Mouse (Mus musculus) C3H10T1/2 (cell line): ENCODE results near the gene Sart1. TPM values are rescaled to one million over a fixed set of nuclear protein-coding genes. Genes with fewer than 3 reads are reported as not detected.

Experiments used
- polyA plus RNA-seq, 2 experiments: library from polyadenylated mRNA; unstranded; fragments of >200 nt; fragmentation: generic; extraction: Trizol; gene quantifications; one replicate each; pipeline ENCODE4 v1.2.1; 2012; ENCODE audit warnings: missing spikeins in 2 of 2

Gene Sart1
- polyA plus RNA-seq = 100 to 1,000 TPM in 1 of 2 experiments, 10 to 100 TPM in 1; 90.8 to 138 TPM

GRCm38 (mm10) chr19:5388588-5389242 lies at the start of gene Sart1:
Sart1 (minus strand) TSS chr19:5388703.

GRCm38 (mm10) chr19:5424782-5425741 lies 36.6 kb upstream of the Sart1 start, which contains the start of the genes Drap1 and AI837181:
Drap1 (minus strand) TSS chr19:5424979.
AI837181 (plus strand) TSS chr19:5425144.

GRCm38 (mm10) chr19:5402293-5402692 lies 13.8 kb upstream of the Sart1 start, which contains the start of gene Tsga10ip:
Tsga10ip (minus strand) TSS chr19:5402526.

GRCm38 (mm10) chr19:5367053-5367359 lies 21.5 kb downstream of the Sart1 start, which contains the start of gene Banf1:
Banf1 (minus strand) TSS chr19:5367168.

GRCm38 (mm10) chr19:5366175-5367052 lies 22.1 kb downstream of the Sart1 start, which contains the start of gene Eif1ad:
Eif1ad (plus strand) TSS chr19:5366741.

GRCm38 (mm10) chr19:5349502-5349873 lies 39.0 kb downstream of the Sart1 start, which contains the start of gene Cst6:
Cst6 (minus strand) TSS chr19:5349574.

GRCm38 (mm10) chr19:5335441-5335840 lies 53.1 kb downstream of the Sart1 start, which contains the start of gene Catsper1:
Catsper1 (plus strand) TSS chr19:5335741.

Other genes with a start within 250 kb of the Sart1 start
- 10 to 100 TPM in 1 of 2 experiments, 1 to 10 TPM in 1; 7.7 to 24.1 TPM for gene Pacs1, start 115.6 kb downstream of the Sart1 start, polyA plus RNA-seq
- gene Sf3b2, start 93.2 kb downstream of the Sart1 start, polyA plus RNA-seq = 100 to 1,000 TPM; 155 to 206 TPM
- under 1 TPM; 0.01 to 0.04 TPM for gene Gal3st3, start 90.4 kb downstream of the Sart1 start, polyA plus RNA-seq
- gene Catsper1, start 53.0 kb downstream of the Sart1 start, polyA plus RNA-seq = under 1 TPM in 1 of 2 experiments, not detected in 1; 0.01 TPM
- 10 to 100 TPM; 13.3 to 17.5 TPM for gene Cst6, start 39.1 kb downstream of the Sart1 start, polyA plus RNA-seq
- 10 to 100 TPM; 19.7 to 31.1 TPM for gene Eif1ad, start 22.0 kb downstream of the Sart1 start, polyA plus RNA-seq
- 100 to 1,000 TPM; 410 to 751 TPM for gene Banf1, start 21.5 kb downstream of the Sart1 start, polyA plus RNA-seq
- gene Tsga10ip, start 13.8 kb upstream of the Sart1 start, polyA plus RNA-seq = under 1 TPM; 0.15 to 0.57 TPM
- gene Drap1, start 36.3 kb upstream of the Sart1 start, polyA plus RNA-seq = 100 to 1,000 TPM; 562 to 812 TPM
- gene AI837181, start 36.4 kb upstream of the Sart1 start, polyA plus RNA-seq = 100 to 1,000 TPM; 130 to 150 TPM
- 10 to 100 TPM; 12.6 to 75.6 TPM for gene Fosl1, start 58.8 kb upstream of the Sart1 start, polyA plus RNA-seq
- gene Ccdc85b, start 69.2 kb upstream of the Sart1 start, polyA plus RNA-seq = 10 to 100 TPM; 19.1 to 30.2 TPM
- gene Fibp, start 71.9 kb upstream of the Sart1 start, polyA plus RNA-seq = 10 to 100 TPM; 64.4 to 74.0 TPM
- 1 to 10 TPM in 1 of 2 experiments, under 1 TPM in 1; 0.12 to 1.7 TPM for gene Ctsw, start 79.8 kb upstream of the Sart1 start, polyA plus RNA-seq
- gene Efemp2, start 85.3 kb upstream of the Sart1 start, polyA plus RNA-seq = 100 to 1,000 TPM; 126 to 239 TPM
- gene Mus81, start 99.7 kb upstream of the Sart1 start, polyA plus RNA-seq = 10 to 100 TPM; 60.9 to 64.0 TPM
- gene Cfl1, start 101.8 kb upstream of the Sart1 start, polyA plus RNA-seq = 1,000 to 10,000 TPM; 1,421 to 2,469 TPM
- gene 1700020D05Rik, start 115.1 kb upstream of the Sart1 start, polyA plus RNA-seq = under 1 TPM; 0.05 to 0.50 TPM
- gene Snx32, start 121.8 kb upstream of the Sart1 start, polyA plus RNA-seq = 1 to 10 TPM; 1.8 to 8.4 TPM
- under 1 TPM in 1 of 2 experiments, not detected in 1; 0.02 TPM for gene Ovol1, start 171.9 kb upstream of the Sart1 start, polyA plus RNA-seq
- gene Ap5b1, start 179.3 kb upstream of the Sart1 start, polyA plus RNA-seq = 1 to 10 TPM; 6.6 to 7.6 TPM
- gene Rnaseh2c, start 213.2 kb upstream of the Sart1 start, polyA plus RNA-seq = 100 to 1,000 TPM; 102 to 285 TPM
- 10 to 100 TPM; 20.8 to 66.9 TPM for gene Kat5, start 221.5 kb upstream of the Sart1 start, polyA plus RNA-seq
- 10 to 100 TPM; 47.2 to 73.0 TPM for gene Rela, start 248.8 kb upstream of the Sart1 start, polyA plus RNA-seq